Mouse (Mus musculus) thymus, postnatal 36 days (tissue): ENCODE data around the gene Rpl22.

Source experiments
- DNase-seq, 2 experiments: peaks; one replicate each; pipeline ENCODE4 v3.0.0; 2022; ENCODE audit warnings: mixed read lengths in 2 of 2

The Rpl22 gene

GRCm38 (mm10) chr4:152296874-152297861 is 28.4 kb upstream of the Rpl22 start, which contains the start of gene Icmt:
Gene Icmt, plus strand, starts transcription at chr4:152297227.
- peak; percentile 100 for DNase-seq

GRCm38 (mm10) chr4:152298836-152299235 is 26.7 kb upstream of the Rpl22 start:
- DNase-seq = no peak

- no peak for DNase-seq
Observed at GRCm38 (mm10) chr4:152300375-152300774, 25.2 kb upstream of the Rpl22 start.

- no peak for DNase-seq
Observed at GRCm38 (mm10) chr4:152302012-152302411, 23.5 kb upstream of the Rpl22 start.

- DNase-seq = no peak
Observed at GRCm38 (mm10) chr4:152303172-152303571, 22.4 kb upstream of the Rpl22 start.

- no peak for DNase-seq
Observed at GRCm38 (mm10) chr4:152304685-152305084, 20.9 kb upstream of the Rpl22 start.

- DNase-seq = no peak
Observed at GRCm38 (mm10) chr4:152305991-152306390, 19.6 kb upstream of the Rpl22 start.

GRCm38 (mm10) chr4:152307542-152307941 is 18.0 kb upstream of the Rpl22 start:
- DNase-seq = no peak

GRCm38 (mm10) chr4:152312186-152312585 is 13.4 kb upstream of the Rpl22 start:
- DNase-seq = no peak

- no peak for DNase-seq
Observed at GRCm38 (mm10) chr4:152313211-152313632, 12.3 kb upstream of the Rpl22 start.

- DNase-seq = no peak
Observed at GRCm38 (mm10) chr4:152313934-152314333, 11.6 kb upstream of the Rpl22 start.

- DNase-seq = no peak
Observed at GRCm38 (mm10) chr4:152315498-152316213, 9.9 kb upstream of the Rpl22 start.

GRCm38 (mm10) chr4:152317631-152318033 is 7.9 kb upstream of the Rpl22 start:
- DNase-seq = no peak

- peak; percentile 38 to 49 for DNase-seq
Observed at GRCm38 (mm10) chr4:152318517-152319234, 6.9 kb upstream of the Rpl22 start, which contains the start of gene Rnf207. Gene Rnf207, minus strand, starts transcription at chr4:152318993.

- no peak for DNase-seq
Observed at GRCm38 (mm10) chr4:152321464-152321863, 4.1 kb upstream of the Rpl22 start.

- no peak for DNase-seq
Observed at GRCm38 (mm10) chr4:152324641-152325562, 640 bp upstream of the Rpl22 start.

- DNase-seq = no peak
Observed at GRCm38 (mm10) chr4:152326543-152326942, 1.0 kb downstream of the Rpl22 start.

- peak; percentile 51 to 54 for DNase-seq
Observed at GRCm38 (mm10) chr4:152328691-152329090, 3.1 kb downstream of the Rpl22 start.

GRCm38 (mm10) chr4:152332952-152333351 is 7.4 kb downstream of the Rpl22 start:
- peak; percentile 58 to 69 for DNase-seq

- DNase-seq = no peak
Observed at GRCm38 (mm10) chr4:152333587-152333986, 8.0 kb downstream of the Rpl22 start.

- no peak for DNase-seq
Observed at GRCm38 (mm10) chr4:152337772-152338171, 12.2 kb downstream of the Rpl22 start.
